Mouse (Mus musculus) lung, embryonic 16.5 days (tissue): ENCODE measurements around the gene Flcn. TPM values are rescaled to one million over a fixed set of nuclear protein-coding genes. Genes with fewer than 3 reads are reported as not detected.

ENCODE experiments used
- ATAC-seq: fragments of 200-750 bp; cut with Nextera tagmentation; 2 replicates; pipeline ENCODE4 v1.8.0; 2017; ENCODE audit warnings: low read depth, mild to moderate bottlenecking, moderate library complexity
- H3K27ac ChIP-seq: fragments of 300-500 bp; sonication (generic); 2 replicates; pipeline ENCODE4 v1.5.1; 2014; ENCODE audit warnings: mild to moderate bottlenecking, control low read depth, low read length
- H3K27me3 ChIP-seq: fragments of 300-500 bp; sonication (generic); 2 replicates; pipeline ENCODE4 v1.6.1; 2014; ENCODE audit warnings: low read depth, low read length, mixed read lengths; ENCODE audit not compliant: control insufficient read depth, insufficient read depth
- H3K36me3 ChIP-seq: fragments of 300-500 bp; sonication (generic); 2 replicates; pipeline ENCODE4 v1.6.1; 2014; ENCODE audit warnings: low read length; ENCODE audit not compliant: control insufficient read depth, insufficient read depth
- H3K4me1 ChIP-seq: fragments of 300-500 bp; sonication (generic); replicated peaks from 2 replicates; pipeline ENCODE4 v1.6.1; 2014; ENCODE audit warnings: low read length, mixed read lengths; ENCODE audit not compliant: control insufficient read depth, insufficient read depth
- H3K4me2 ChIP-seq: fragments of 300-500 bp; sonication (generic); 2 replicates; pipeline ENCODE4 v1.6.1; 2014; ENCODE audit warnings: low read depth, low read length, control low read depth
- H3K4me3 ChIP-seq: fragments of 300-500 bp; sonication (generic); 2 replicates; pipeline ENCODE4 v1.5.1; 2014; ENCODE audit warnings: mild to moderate bottlenecking, low read length, control low read depth
- H3K9ac ChIP-seq: fragments of 300-500 bp; sonication (generic); 2 replicates; pipeline ENCODE4 v1.6.1; 2014; ENCODE audit warnings: low read length, control low read depth
- H3K9me3 ChIP-seq: fragments of 300-500 bp; sonication (generic); 2 replicates; pipeline ENCODE4 v1.6.1; 2016; ENCODE audit warnings: low read length; ENCODE audit not compliant: control insufficient read depth
- WGBS: fragments of 180-500 bp; shearing (Covaris S2); extraction: QIAGEN DNeasy Blood & Tissue Kit; methylation state at CpG from one replicate; pipeline ENCODE4 v1.1.7; 2014; 5-methylcytosine and 5-hydroxymethylcytosine counted together
- polyA plus RNA-seq: library from polyadenylated mRNA; unstranded; fragments of >200 nt; fragmentation: Nextera tagmentation; extraction: Ambion mirVana; gene quantifications from 2 replicates; pipeline ENCODE4 v1.2.1, GENCODE M21; 2015

Gene Flcn
- polyA plus RNA-seq, 1 experiment from 2014 or later, result 28.1 TPM

DNA sequence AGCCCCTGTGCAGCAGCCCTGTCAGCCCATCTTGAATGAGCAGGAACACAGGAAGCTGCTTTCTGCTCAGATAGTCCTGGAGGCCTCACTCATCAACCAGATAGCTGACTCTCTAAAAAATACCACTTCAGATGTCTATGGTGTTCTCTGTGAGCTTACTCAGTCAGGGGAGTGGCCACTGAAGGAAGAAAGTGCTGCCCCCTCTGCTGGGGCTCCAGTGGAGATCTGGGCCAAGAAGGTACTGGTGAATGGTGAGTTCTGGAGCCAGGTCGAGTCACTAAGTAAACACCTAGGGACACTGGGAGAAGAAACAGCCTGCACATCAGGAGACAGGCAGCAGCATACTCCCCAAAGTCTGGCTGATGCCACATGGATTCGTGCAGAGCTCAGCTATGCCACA lies 50.2 kb downstream of the Flcn start:
- H3K4me1 ChIP-seq, result no peaks in the 10 kb centered on the region; the same call in 1 of the 2 replicates
- ATAC-seq, result no peak
- no peak overlapping the region for H3K27ac ChIP-seq
- WGBS, result 77% methylated on average over 2 of the region's 2 CpGs
- no peak overlapping the region for H3K4me3 ChIP-seq
- H3K9ac ChIP-seq, result no peak overlapping the region
- H3K36me3 ChIP-seq, result peaks cover 70% of the 10 kb centered on the region
- no peak overlapping the region for H3K4me2 ChIP-seq
- no peaks in the 10 kb centered on the region for H3K9me3 ChIP-seq
- no peaks in the 10 kb centered on the region for H3K27me3 ChIP-seq

DNA sequence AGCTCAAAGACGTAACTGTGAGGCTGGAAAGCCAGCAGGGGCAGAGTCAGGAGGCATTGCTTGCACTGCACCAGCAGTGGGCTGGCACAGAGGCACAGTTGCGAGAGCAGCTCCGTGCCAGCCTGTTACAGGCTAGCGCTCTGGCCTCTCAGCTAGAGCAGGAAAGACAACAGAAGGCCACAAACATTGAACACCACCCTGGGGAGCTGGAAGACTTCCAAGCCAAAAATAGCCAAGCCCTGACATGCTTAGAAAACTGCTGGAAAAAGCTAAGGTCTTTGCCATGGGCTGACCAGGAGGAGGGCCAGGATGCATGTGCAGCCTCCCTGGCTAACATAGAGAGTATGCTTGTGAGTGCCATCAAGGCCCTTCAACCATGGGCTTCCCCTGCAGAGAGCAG lies 50.6 kb downstream of the Flcn start:
- Histone ChIP-seq H3K4me2 (no peak overlapping the region), H3K27me3 (no peaks in the 10 kb centered on the region), H3K27ac (no peak overlapping the region), H3K9ac (no peak overlapping the region), H3K36me3 (peaks cover 67% of the 10 kb centered on the region), H3K9me3 (no peaks in the 10 kb centered on the region), H3K4me1 (no peaks in the 10 kb centered on the region; the same call in 1 of the 2 replicates), H3K4me3 (no peak overlapping the region)
- 72% methylated on average over 4 of the region's 4 CpGs for WGBS
- peak; percentile 45; the same call in 1 of the 2 replicates for ATAC-seq

GRCm38 (mm10) chr11:59758191-59758985 lies 51.4 kb downstream of the Flcn start:
- H3K36me3 ChIP-seq, result peaks cover 62% of the 10 kb centered on the region
- H3K4me2 ChIP-seq, result no peak overlapping the region
- no peaks in the 10 kb centered on the region for H3K9me3 ChIP-seq
- no peak overlapping the region for H3K9ac ChIP-seq
- no peak overlapping the region for H3K4me3 ChIP-seq
- 78% methylated on average over 9 of the region's 9 CpGs for WGBS
- no peak for ATAC-seq
- H3K27me3 ChIP-seq, result no peaks in the 10 kb centered on the region
- H3K4me1 ChIP-seq, result no peaks in the 10 kb centered on the region; the same call in 1 of the 2 replicates
- H3K27ac ChIP-seq, result no peak overlapping the region

- H3K36me3 ChIP-seq, result peaks cover 66% of the 10 kb centered on the region
- H3K27ac ChIP-seq, result no peak overlapping the region
- H3K9ac ChIP-seq, result no peak overlapping the region
- H3K4me2 ChIP-seq, result no peak overlapping the region
- no peaks in the 10 kb centered on the region; the same call in 1 of the 2 replicates for H3K4me1 ChIP-seq
- no peak overlapping the region for H3K4me3 ChIP-seq
- H3K27me3 ChIP-seq, result no peaks in the 10 kb centered on the region
- no peak for ATAC-seq
- no peaks in the 10 kb centered on the region for H3K9me3 ChIP-seq
- 85% methylated on average over 4 of the region's 4 CpGs for WGBS
These were observed 53.5 kb downstream of the Flcn start for GRCm38 (mm10) chr11:59756351-59756750.

GRCm38 (mm10) chr11:59754504-59754903 lies 55.3 kb downstream of the Flcn start:
- Histone ChIP-seq H3K36me3 (peaks cover 59% of the 10 kb centered on the region), H3K27me3 (no peaks in the 10 kb centered on the region), H3K9me3 (no peaks in the 10 kb centered on the region), H3K4me2 (no peak overlapping the region), H3K9ac (no peak overlapping the region), H3K4me1 (no peaks in the 10 kb centered on the region; the same call in 1 of the 2 replicates), H3K27ac (no peak overlapping the region), H3K4me3 (no peak overlapping the region)
- no peak for ATAC-seq
- WGBS, result 95% methylated on average over 6 of the region's 6 CpGs

- no peaks in the 10 kb centered on the region for H3K4me1 ChIP-seq
- no peak overlapping the region for H3K27ac ChIP-seq
- no peak overlapping the region for H3K9ac ChIP-seq
- no peak for ATAC-seq
- H3K4me2 ChIP-seq, result no peak overlapping the region
- 89% methylated on average over 3 of the region's 3 CpGs for WGBS
- peaks cover 45% of the 10 kb centered on the region for H3K36me3 ChIP-seq
- H3K4me3 ChIP-seq, result no peak overlapping the region
- no peaks in the 10 kb centered on the region for H3K9me3 ChIP-seq
- no peaks in the 10 kb centered on the region for H3K27me3 ChIP-seq
These were observed 60.8 kb downstream of the Flcn start for GRCm38 (mm10) chr11:59749050-59749449.

- Histone ChIP-seq H3K4me2 (no peak overlapping the region), H3K4me3 (no peak overlapping the region), H3K4me1 (no peaks in the 10 kb centered on the region), H3K36me3 (peaks cover 46% of the 10 kb centered on the region), H3K27me3 (no peaks in the 10 kb centered on the region), H3K9ac (no peak overlapping the region), H3K9me3 (no peaks in the 10 kb centered on the region), H3K27ac (no peak overlapping the region)
- peak; percentile 74; the same call in 1 of the 2 replicates for ATAC-seq
- WGBS, result 72% methylated on average over 2 of the region's 2 CpGs
These were observed 63.2 kb downstream of the Flcn start for GRCm38 (mm10) chr11:59746614-59747013.

GRCm38 (mm10) chr11:59745851-59746250 lies 64.0 kb downstream of the Flcn start:
- Histone ChIP-seq H3K9me3 (no peaks in the 10 kb centered on the region), H3K27ac (no peak overlapping the region), H3K4me1 (no peaks in the 10 kb centered on the region), H3K4me2 (no peak overlapping the region), H3K27me3 (no peaks in the 10 kb centered on the region), H3K36me3 (peaks cover 42% of the 10 kb centered on the region), H3K9ac (no peak overlapping the region), H3K4me3 (no peak overlapping the region)
- 67% methylated on average over 5 of the region's 5 CpGs for WGBS
- ATAC-seq, result no peak

- 89% methylated on average over 4 of the region's 4 CpGs for WGBS
These were observed 65.4 kb downstream of the Flcn start for GRCm38 (mm10) chr11:59744374-59744773.

More at GRCm38 (mm10) chr11:59744374-59744773, 65.4 kb downstream of the Flcn start:
- Histone ChIP-seq H3K4me2 (no peak overlapping the region), H3K36me3 (peaks cover 45% of the 10 kb centered on the region), H3K9me3 (no peaks in the 10 kb centered on the region), H3K27me3 (no peaks in the 10 kb centered on the region), H3K27ac (no peak overlapping the region), H3K9ac (no peak overlapping the region), H3K4me3 (no peak overlapping the region), H3K4me1 (no peaks in the 10 kb centered on the region)
- no peak for ATAC-seq
